ENCODE assay signal across 27 mouse cellular contexts in genomic region chr2:153109596-153109995, GRCm38 (mm10). TPM values are rescaled to one million over a fixed set of nuclear protein-coding genes. Genes with fewer than 3 reads are reported as not detected.
A peak's percentile ranks its signal among the peaks of the same experiment; 100 is the strongest.
DNase-seq lines count a peak whose midpoint lies in the region; ATAC-seq lines count a peak whose summit lies in the region.
"Had no signal": no experiment of that assay in that cellular context is flagged by ENCODE, and none has a peak within 500 bp of the region (broad histone marks: within the 10 kb centered on the region; RNA-seq: fewer than 3 reads in every experiment).

No protein-coding gene starts in this region.

- H3K27me3 ChIP-seq in liver, embryonic 12.5 days (replicated peaks), result peaks cover 79% of the 10 kb centered on the region
- H3K27me3 ChIP-seq in liver, embryonic 11.5 days (replicated peaks; ENCODE audit: control insufficient read depth, insufficient read depth, low read length), result peaks cover 53% of the 10 kb centered on the region
- H3K27me3 ChIP-seq: Patski had no signal

- 46% methylated on average over 7 of the region's 7 CpGs for whole genome bisulfite sequencing in liver, embryonic 12.5 days (ENCODE audit: insufficient replicate concordance)
- WGBS in liver, embryonic 11.5 days, result 62% methylated on average over 7 of the region's 7 CpGs
- 88% methylated on average over 7 of the region's 7 CpGs for WGBS in macrophage (ENCODE audit: missing documents)

- peak; percentile 2 for DNase-seq in gastrocnemius, postnatal 25 days
- no peak for DNase-seq in gastrocnemius, postnatal 14 days
- DNase-seq in liver, embryonic 11.5 days (ENCODE audit: low spot score), result no peak
- peak; percentile 9 for DNase-seq in urinary bladder, adult 2 months (ENCODE audit: low spot score)
- no peak for DNase-seq in urinary bladder, postnatal 14 days (ENCODE audit: low spot score)
- DNase-seq: adrenal gland, postnatal 14 days; cerebellum, adult 11 months; cerebellum, adult 9-10 months; cerebellum, postnatal 36 days; gastrocnemius, postnatal 36 days; heart, adult 2 months; kidney, adult 2 months; layer of hippocampus, postnatal 36 days; lung, embryonic 14.5 days; lung, postnatal 14 days had no signal

- H3K27ac ChIP-seq in liver, embryonic 12.5 days, result no peak overlapping the region
- no peak overlapping the region for H3K27ac ChIP-seq in liver, embryonic 11.5 days (ENCODE audit: low read depth, low read length)
- H3K27ac ChIP-seq in macrophage, result no peak overlapping the region
- H3K27ac ChIP-seq: forebrain, embryonic 13.5 days; heart, adult 2 months; hindbrain, embryonic 15.5 days; kidney, postnatal 0 days; midbrain, embryonic 13.5 days; neural tube, embryonic 13.5 days had no signal

- peak overlapping the region; percentile 5; the same call in 1 of the 2 replicates for H3K4me2 ChIP-seq in liver, embryonic 12.5 days
- H3K4me2 ChIP-seq in liver, embryonic 11.5 days, result no peak overlapping the region
- H3K4me2 ChIP-seq: heart, embryonic 12.5 days had no signal

- H3K4me1 ChIP-seq in liver, embryonic 12.5 days, result no peaks in the 10 kb centered on the region
- H3K4me1 ChIP-seq in liver, embryonic 11.5 days (replicated peaks; ENCODE audit: control insufficient read depth, insufficient read depth, low read length), result peaks cover 3% of the 10 kb centered on the region

- H3K9me3 ChIP-seq in liver, embryonic 12.5 days (replicated peaks), result no peaks in the 10 kb centered on the region
- no peaks in the 10 kb centered on the region for H3K9me3 ChIP-seq in liver, embryonic 11.5 days (ENCODE audit: control insufficient read depth, low read length)
- H3K9me3 ChIP-seq: forebrain, embryonic 13.5 days; heart, embryonic 12.5 days; hindbrain, embryonic 15.5 days; midbrain, embryonic 13.5 days; neural tube, embryonic 13.5 days had no signal

- H3K4me3 ChIP-seq in liver, embryonic 12.5 days, result no peak overlapping the region
- H3K4me3 ChIP-seq in liver, embryonic 11.5 days (ENCODE audit: low read depth, low read length), result no peak overlapping the region
- peak overlapping the region; percentile 62; the same call in 1 of the 2 replicates for H3K4me3 ChIP-seq in macrophage (ENCODE audit: inconsistent target)
- H3K4me3 ChIP-seq: forebrain, embryonic 13.5 days; heart, adult 2 months had no signal

- H3K79me2 ChIP-seq in macrophage (ENCODE audit: inconsistent target), result peaks cover 63% of the 10 kb centered on the region

- intact Hi-C loops in gastrocnemius, postnatal 14 days (cut with DNase I; ENCODE audit: low total_unique reads), result no loop called here

- no peak overlapping the region for H3K9ac ChIP-seq in liver, embryonic 12.5 days
- H3K9ac ChIP-seq in liver, embryonic 11.5 days (ENCODE audit: low read depth, low read length), result no peak overlapping the region
- H3K9ac ChIP-seq: forebrain, embryonic 13.5 days; heart, embryonic 12.5 days; hindbrain, embryonic 15.5 days; lung, embryonic 14.5 days; midbrain, embryonic 13.5 days; neural tube, embryonic 13.5 days had no signal

- H3K36me3 ChIP-seq in liver, embryonic 12.5 days, result no peaks in the 10 kb centered on the region
- no peaks in the 10 kb centered on the region for H3K36me3 ChIP-seq in liver, embryonic 11.5 days (ENCODE audit: control insufficient read depth, insufficient read depth, low read length)
- peaks cover 17% of the 10 kb centered on the region; the same call in 1 of the 2 replicates for H3K36me3 ChIP-seq in macrophage (ENCODE audit: inconsistent target)
- H3K36me3 ChIP-seq: heart, embryonic 12.5 days; hindbrain, embryonic 15.5 days; midbrain, embryonic 13.5 days; neural tube, embryonic 13.5 days had no signal

- no peak for ATAC-seq in liver, embryonic 12.5 days
- no peak for ATAC-seq in liver, embryonic 11.5 days (replicated peaks; ENCODE audit: low FRiP score)
- ATAC-seq in megakaryocyte progenitor cell, adult 5-6 weeks (replicated peaks; ENCODE audit: poor library complexity), result no peak
- ATAC-seq: forebrain, embryonic 13.5 days; midbrain, embryonic 13.5 days; Patski had no signal

RNA-seq across cellular contexts. Expression of gene Hck, which starts 1.3 kb away (rescaled TPM):
- total RNA-seq in gastrocnemius, postnatal 25 days (2021), result under 1 TPM; 0.21 to 0.26 TPM
- under 1 TPM; 0.60 to 0.76 TPM for total RNA-seq in gastrocnemius, postnatal 14 days (2021)
- polyA plus RNA-seq in liver, embryonic 12.5 days (2016; fragmentation: Nextera tagmentation; extraction: Ambion mirVana), result 5.6 and 6.5 TPM in 2 replicates
- polyA plus RNA-seq in liver, embryonic 11.5 days (2014; fragmentation: Nextera tagmentation; extraction: Ambion mirVana), result 5.1 and 5.2 TPM in 2 replicates
- 4.0 and 4.3 TPM in 2 replicates for polyA plus RNA-seq in urinary bladder, adult 2 months (2012; rRNA removed)
- 100 to 1,000 TPM in 13 of 26 experiments, 10 to 100 TPM in 13; 41.1 to 247 (median 110) TPM for total RNA-seq in macrophage (2018; cell fraction: chromatin; rRNA removed)
- 100 to 1,000 TPM in 14 of 26 experiments, 10 to 100 TPM in 12; 66.9 to 317 (median 157) TPM for total RNA-seq in macrophage (2018; cell fraction: cytosol; rRNA removed)
- total RNA-seq in macrophage (2018; cell fraction: nucleus; rRNA removed), result 100 to 1,000 TPM in 15 of 26 experiments, 10 to 100 TPM in 11; 50.1 to 367 (median 152) TPM
- polyA plus RNA-seq in macrophage (2018), result 79.1 to 116 TPM (median 113 TPM) in 3 replicates
- 16.3 and 17.3 TPM in 2 replicates for total RNA-seq in megakaryocyte progenitor cell, adult 5-6 weeks (2015)
- 20.1 and 25.7 TPM in 2 replicates for total RNA-seq in megakaryocyte progenitor cell, adult 5-6 weeks (2017)
- total RNA-seq: MEL had no signal

RNA-seq across cellular contexts. Expression of gene Ccm2l, which starts 43.8 kb away (rescaled TPM):
- 1 to 10 TPM; 5.0 to 5.1 TPM for total RNA-seq in gastrocnemius, postnatal 25 days (2021)
- total RNA-seq in gastrocnemius, postnatal 14 days (2021), result 1 to 10 TPM; 5.9 to 9.1 TPM
- polyA plus RNA-seq in liver, embryonic 12.5 days (2016; fragmentation: Nextera tagmentation; extraction: Ambion mirVana), result 2.1 and 2.6 TPM in 2 replicates
- polyA plus RNA-seq in liver, embryonic 11.5 days (2014; fragmentation: Nextera tagmentation; extraction: Ambion mirVana), result 1.5 and 2.0 TPM in 2 replicates
- polyA plus RNA-seq in urinary bladder, adult 2 months (2012; rRNA removed), result 12.4 and 15.5 TPM in 2 replicates
- total RNA-seq in macrophage (2018; cell fraction: chromatin; rRNA removed), result not detected
- not detected for total RNA-seq in macrophage (2018; cell fraction: cytosol; rRNA removed)
- total RNA-seq in macrophage (2018; cell fraction: nucleus; rRNA removed), result not detected
- polyA plus RNA-seq in macrophage (2018), result not detected in 3 replicates
- total RNA-seq in megakaryocyte progenitor cell, adult 5-6 weeks (2015), result 2.5 and 2.8 TPM in 2 replicates
- 1.2 and 2.2 TPM in 2 replicates for total RNA-seq in megakaryocyte progenitor cell, adult 5-6 weeks (2017)
- total RNA-seq: megakaryocyte-erythroid progenitor cell, adult 5-6 weeks; MEL had no signal
- polyA plus RNA-seq: Patski had no signal

RNA-seq across cellular contexts. Expression of gene Tm9sf4, which starts 51.5 kb away (rescaled TPM):
- 10 to 100 TPM; 33.7 to 34.9 TPM for total RNA-seq in gastrocnemius, postnatal 25 days (2021)
- 10 to 100 TPM; 38.2 to 41.7 TPM for total RNA-seq in gastrocnemius, postnatal 14 days (2021)
- 43.4 and 44.8 TPM in 2 replicates for polyA plus RNA-seq in liver, embryonic 12.5 days (2016; fragmentation: Nextera tagmentation; extraction: Ambion mirVana)
- polyA plus RNA-seq in liver, embryonic 11.5 days (2014; fragmentation: Nextera tagmentation; extraction: Ambion mirVana), result 65.4 and 71.4 TPM in 2 replicates
- polyA plus RNA-seq in urinary bladder, adult 2 months (2012; rRNA removed), result 32.9 and 40.1 TPM in 2 replicates
- total RNA-seq in macrophage (2018; cell fraction: chromatin; rRNA removed), result 100 to 1,000 TPM; 206 to 532 (median 312) TPM
- total RNA-seq in macrophage (2018; cell fraction: cytosol; rRNA removed), result 100 to 1,000 TPM; 104 to 167 (median 140) TPM
- 100 to 1,000 TPM; 197 to 420 (median 240) TPM for total RNA-seq in macrophage (2018; cell fraction: nucleus; rRNA removed)
- polyA plus RNA-seq in macrophage (2018), result 93.5 to 244 TPM (median 125 TPM) in 3 replicates
- 59.2 and 60.4 TPM in 2 replicates for total RNA-seq in megakaryocyte progenitor cell, adult 5-6 weeks (2015)
- 65.8 and 89.2 TPM in 2 replicates for total RNA-seq in megakaryocyte progenitor cell, adult 5-6 weeks (2017)

Comparison
In these comparisons a context has a peak if more than half of its experiments do, and no peak if none do; other contexts are left out.
1. DNase-seq: peak in gastrocnemius, postnatal 25 days (single experiment) and urinary bladder, adult 2 months (single experiment); none in gastrocnemius, postnatal 14 days (single experiment), liver, embryonic 11.5 days (single experiment) and urinary bladder, postnatal 14 days (single experiment).
2. RNA of gene Hck, which starts 1.3 kb away (polyA plus RNA-seq): 79.1 to 116 TPM in macrophage; 5.6 to 6.5 TPM in liver, embryonic 12.5 days, 5.1 to 5.2 TPM in liver, embryonic 11.5 days and 4.0 to 4.3 TPM in urinary bladder, adult 2 months; every median in the first group is over 10 times any median in the second.